Mouse (Mus musculus): ENCODE measurements at regions not wholly inside any gene's neighbourhood (a gene's known extent, or its start where the extent isn't known, plus 50 kb on each side); places are given as distances from the start of the nearest gene placed in this dataset.
A peak's percentile ranks its signal among the peaks of the same experiment; 100 is the strongest.

DNA sequence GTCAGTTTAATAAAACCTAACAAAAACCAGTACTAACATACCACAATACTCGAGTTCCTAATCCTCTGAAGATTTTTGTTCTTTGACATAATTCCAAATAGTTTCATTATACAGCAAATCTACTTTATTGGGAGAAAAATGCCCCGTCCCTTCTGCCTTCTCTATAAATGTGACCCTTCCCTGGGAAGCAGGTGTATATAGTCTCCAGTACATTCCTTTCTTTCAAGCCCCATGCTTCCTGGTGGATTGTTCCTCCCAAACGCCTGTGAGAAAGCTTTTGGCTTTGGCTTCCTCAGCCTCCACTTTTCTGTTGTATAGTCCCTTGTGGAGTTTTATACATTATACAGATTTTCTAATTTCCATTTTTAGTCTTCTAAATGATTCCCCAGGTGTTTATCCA is 1001.8 kb upstream of the Tenm3 start:
- WGBS: 85% methylated on average over 3 of the region's 3 CpGs
- no peak for DNase-seq (ENCODE audit: low spot score)

DNA sequence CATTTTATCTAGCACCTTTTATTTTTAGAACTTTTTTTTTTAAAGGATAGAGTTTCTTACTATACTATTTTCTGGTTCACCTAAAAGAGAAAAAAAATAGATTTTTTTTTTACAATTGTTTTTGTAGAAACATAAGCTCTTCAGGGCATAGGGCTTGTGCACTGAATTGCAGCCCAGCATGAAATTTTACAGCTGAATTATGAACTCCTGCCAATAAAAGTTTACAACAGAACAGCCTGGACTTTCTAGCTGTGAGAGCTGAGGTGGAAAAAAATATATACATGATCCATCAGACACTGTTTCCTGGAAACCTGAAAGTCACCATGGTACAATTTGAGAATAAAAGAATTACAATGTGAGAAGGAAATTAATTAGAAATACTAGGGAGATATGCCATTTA is 988.2 kb upstream of the Tenm3 start:
- no peak for DNase-seq (ENCODE audit: low spot score)
- Histone ChIP-seq H3K4me3 (no peak overlapping the region), H3K27ac (replicated peaks) (no peak overlapping the region), H3K36me3 (no peaks in the 10 kb centered on the region), H3K27me3 (ENCODE audit: low read depth, poor library complexity, severe bottlenecking) (no peaks in the 10 kb centered on the region), H3K9me3 (replicated peaks) (no peaks in the 10 kb centered on the region), H3K4me1 (0 out of 2 replicates have a peak, but pooled peaks cover 5% of the 10 kb centered on the region)

More for the DNA sequence above, 1001.8 kb upstream of the Tenm3 start:
- Histone ChIP-seq H3K27me3 (ENCODE audit: low read depth, poor library complexity, severe bottlenecking) (no peaks in the 10 kb centered on the region), H3K9me3 (replicated peaks) (peaks cover 4% of the 10 kb centered on the region; the same call in 1 of the 2 replicates), H3K27ac (replicated peaks) (no peak overlapping the region), H3K36me3 (no peaks in the 10 kb centered on the region), H3K4me1 (no peaks in the 10 kb centered on the region), H3K4me3 (no peak overlapping the region)

- H3K27me3 ChIP-seq (ENCODE audit: low read depth, poor library complexity, severe bottlenecking): no peaks in the 10 kb centered on the region
- H3K9me3 ChIP-seq (replicated peaks): no peaks in the 10 kb centered on the region
- DNase-seq (ENCODE audit: low spot score): peak; percentile 28
- no peak overlapping the region for H3K27ac ChIP-seq (replicated peaks)
- 46% methylated on average over 2 of the region's 2 CpGs for WGBS
- no peak overlapping the region for H3K4me3 ChIP-seq
- no peaks in the 10 kb centered on the region for H3K36me3 ChIP-seq
- H3K4me1 ChIP-seq: 0 out of 2 replicates have a peak, but pooled peaks cover 5% of the 10 kb centered on the region
Observed at GRCm38 (mm10) chr8:49829345-49829744, 985.6 kb upstream of the Tenm3 start.

- Histone ChIP-seq H3K27ac (replicated peaks) (no peak overlapping the region), H3K36me3 (no peaks in the 10 kb centered on the region), H3K4me3 (no peak overlapping the region), H3K27me3 (ENCODE audit: low read depth, poor library complexity, severe bottlenecking) (no peaks in the 10 kb centered on the region), H3K9me3 (replicated peaks) (no peaks in the 10 kb centered on the region), H3K4me1 (peaks cover 9% of the 10 kb centered on the region)
- DNase-seq (ENCODE audit: low spot score): no peak
Observed at GRCm38 (mm10) chr8:49826231-49826630, 982.5 kb upstream of the Tenm3 start.

DNA sequence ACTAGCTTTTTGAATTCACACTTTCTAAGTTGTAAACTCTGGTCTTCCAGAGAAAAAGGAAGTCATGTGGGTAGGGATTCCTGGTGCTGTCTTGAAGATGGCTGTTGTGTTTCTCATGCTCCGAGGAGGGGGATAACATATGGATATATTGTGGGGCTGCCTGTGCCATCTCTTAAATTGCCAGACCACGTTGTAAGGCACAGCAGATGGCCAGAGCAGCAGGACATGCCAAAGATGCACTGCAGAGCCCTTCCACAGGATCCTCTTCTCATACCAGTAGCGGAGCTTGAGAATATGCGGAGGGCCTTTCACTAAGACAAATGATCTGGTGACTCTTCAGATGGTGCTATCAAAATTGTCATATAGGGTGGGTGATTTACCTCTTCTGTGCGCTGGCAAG is 981.2 kb upstream of the Tenm3 start:
- WGBS: 86% methylated on average over 5 of the region's 5 CpGs
- Histone ChIP-seq H3K27me3 (ENCODE audit: low read depth, poor library complexity, severe bottlenecking) (no peaks in the 10 kb centered on the region), H3K4me1 (peaks cover 9% of the 10 kb centered on the region), H3K4me3 (no peak overlapping the region), H3K27ac (replicated peaks) (no peak overlapping the region), H3K9me3 (replicated peaks) (no peaks in the 10 kb centered on the region), H3K36me3 (no peaks in the 10 kb centered on the region)
- no peak for DNase-seq (ENCODE audit: low spot score)

GRCm38 (mm10) chr8:49822791-49823190 is 979.0 kb upstream of the Tenm3 start:
- H3K4me3 ChIP-seq: no peak overlapping the region
- 88% methylated on average over 2 of the region's 2 CpGs for WGBS

DNA sequence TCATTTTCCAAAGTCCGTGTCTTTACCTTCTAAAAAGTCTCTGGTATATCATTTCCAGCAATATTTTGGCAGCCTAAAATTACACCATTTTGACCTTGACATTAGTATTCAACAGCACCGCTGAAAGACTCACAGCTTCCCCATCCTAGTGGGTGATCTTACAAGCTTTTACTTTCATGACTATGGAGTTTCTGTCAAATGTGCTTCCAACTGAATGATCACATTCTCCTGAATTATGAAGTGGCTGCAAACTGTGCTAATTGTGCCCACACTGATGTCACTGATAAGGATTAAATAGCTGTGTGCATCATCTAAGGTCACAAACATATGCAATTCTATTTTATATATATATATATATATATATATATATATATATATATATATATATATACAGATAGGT is 955.5 kb upstream of the Tenm3 start:
- WGBS: 85% methylated on average over 2 of the region's 2 CpGs
- no peaks in the 10 kb centered on the region for H3K36me3 ChIP-seq

More at GRCm38 (mm10) chr8:49822791-49823190, 979.0 kb upstream of the Tenm3 start:
- Histone ChIP-seq H3K27me3 (ENCODE audit: low read depth, poor library complexity, severe bottlenecking) (no peaks in the 10 kb centered on the region), H3K27ac (replicated peaks) (no peak overlapping the region), H3K9me3 (replicated peaks) (no peaks in the 10 kb centered on the region), H3K4me1 (peaks cover 5% of the 10 kb centered on the region), H3K36me3 (no peaks in the 10 kb centered on the region)
- no peak for DNase-seq (ENCODE audit: low spot score)

GRCm38 (mm10) chr8:49796741-49797140 is 953.0 kb upstream of the Tenm3 start:
- H3K27ac ChIP-seq (replicated peaks): no peak overlapping the region
- 56% methylated on average over 3 of the region's 3 CpGs for WGBS

More for the DNA sequence above, 955.5 kb upstream of the Tenm3 start:
- Histone ChIP-seq H3K27me3 (ENCODE audit: low read depth, poor library complexity, severe bottlenecking) (no peaks in the 10 kb centered on the region), H3K9me3 (replicated peaks) (no peaks in the 10 kb centered on the region), H3K4me3 (no peak overlapping the region), H3K27ac (replicated peaks) (no peak overlapping the region), H3K4me1 (peaks cover 17% of the 10 kb centered on the region)
- DNase-seq (ENCODE audit: low spot score): no peak

GRCm38 (mm10) chr8:49794491-49794890 is 950.7 kb upstream of the Tenm3 start:
- 80% methylated on average over 1 of the region's 1 CpGs for whole genome bisulfite sequencing
- DNase-seq (ENCODE audit: low spot score): no peak
- no peak overlapping the region for H3K4me3 ChIP-seq

More at GRCm38 (mm10) chr8:49796741-49797140, 953.0 kb upstream of the Tenm3 start:
- Histone ChIP-seq H3K4me1 (peaks cover 28% of the 10 kb centered on the region), H3K4me3 (no peak overlapping the region), H3K27me3 (ENCODE audit: low read depth, poor library complexity, severe bottlenecking) (no peaks in the 10 kb centered on the region), H3K36me3 (no peaks in the 10 kb centered on the region), H3K9me3 (replicated peaks) (no peaks in the 10 kb centered on the region)
- DNase-seq (ENCODE audit: low spot score): no peak

GRCm38 (mm10) chr8:49769829-49770228 is 926.1 kb upstream of the Tenm3 start:
- peaks cover 6% of the 10 kb centered on the region for H3K4me1 ChIP-seq
- no peaks in the 10 kb centered on the region for H3K9me3 ChIP-seq (replicated peaks)
- no peaks in the 10 kb centered on the region for H3K36me3 ChIP-seq
- no peak overlapping the region for H3K27ac ChIP-seq (replicated peaks)
- no peaks in the 10 kb centered on the region for H3K27me3 ChIP-seq (ENCODE audit: low read depth, poor library complexity, severe bottlenecking)
- WGBS: 54% methylated on average over 4 of the region's 4 CpGs
- no peak for DNase-seq (ENCODE audit: low spot score)
- H3K4me3 ChIP-seq: no peak overlapping the region

More at GRCm38 (mm10) chr8:49794491-49794890, 950.7 kb upstream of the Tenm3 start:
- Histone ChIP-seq H3K9me3 (replicated peaks) (no peaks in the 10 kb centered on the region), H3K27ac (replicated peaks) (no peak overlapping the region), H3K4me1 (peaks cover 28% of the 10 kb centered on the region), H3K27me3 (ENCODE audit: low read depth, poor library complexity, severe bottlenecking) (no peaks in the 10 kb centered on the region), H3K36me3 (no peaks in the 10 kb centered on the region)

- Histone ChIP-seq H3K36me3 (no peaks in the 10 kb centered on the region), H3K4me3 (no peak overlapping the region), H3K4me1 (no peaks in the 10 kb centered on the region), H3K9me3 (replicated peaks) (no peaks in the 10 kb centered on the region), H3K27me3 (ENCODE audit: low read depth, poor library complexity, severe bottlenecking) (no peaks in the 10 kb centered on the region), H3K27ac (replicated peaks) (no peak overlapping the region)
- no peak for DNase-seq (ENCODE audit: low spot score)
- WGBS: 70% methylated on average over 6 of the region's 6 CpGs
Observed at GRCm38 (mm10) chr8:49738043-49738442, 894.3 kb upstream of the Tenm3 start.

GRCm38 (mm10) chr8:49729156-49729555 is 885.4 kb upstream of the Tenm3 start:
- H3K27ac ChIP-seq (replicated peaks): no peak overlapping the region

DNA sequence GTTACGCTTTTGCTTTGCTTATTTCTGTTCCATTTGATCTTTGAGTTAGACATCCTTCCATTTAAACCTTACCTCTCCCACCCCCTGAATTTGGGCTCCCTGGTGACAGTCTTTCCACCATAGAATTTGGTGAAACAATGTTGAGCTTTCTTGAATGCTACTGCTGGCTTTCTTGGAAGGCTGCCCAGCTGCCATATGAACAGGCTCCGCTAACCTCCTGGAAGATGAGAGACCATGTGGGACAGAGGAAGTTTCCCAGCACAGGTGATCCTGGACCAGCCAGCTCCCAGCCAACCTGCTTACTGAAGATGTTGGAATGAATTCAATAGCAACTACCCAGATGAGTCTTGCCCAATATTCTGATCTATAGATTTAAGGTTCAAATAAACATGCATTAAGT is 868.6 kb upstream of the Tenm3 start:
- Histone ChIP-seq H3K9me3 (replicated peaks) (no peaks in the 10 kb centered on the region), H3K4me3 (no peak overlapping the region), H3K4me1 (no peaks in the 10 kb centered on the region), H3K36me3 (no peaks in the 10 kb centered on the region), H3K27me3 (ENCODE audit: low read depth, poor library complexity, severe bottlenecking) (no peaks in the 10 kb centered on the region), H3K27ac (replicated peaks) (no peak overlapping the region)
- DNase-seq (ENCODE audit: low spot score): no peak
- WGBS: 97% methylated on average over 2 of the region's 2 CpGs

More at GRCm38 (mm10) chr8:49729156-49729555, 885.4 kb upstream of the Tenm3 start:
- WGBS: 83% methylated on average over 2 of the region's 2 CpGs
- Histone ChIP-seq H3K36me3 (no peaks in the 10 kb centered on the region), H3K4me3 (no peak overlapping the region), H3K9me3 (replicated peaks) (no peaks in the 10 kb centered on the region), H3K27me3 (ENCODE audit: low read depth, poor library complexity, severe bottlenecking) (no peaks in the 10 kb centered on the region), H3K4me1 (no peaks in the 10 kb centered on the region)
- DNase-seq (ENCODE audit: low spot score): no peak

DNA sequence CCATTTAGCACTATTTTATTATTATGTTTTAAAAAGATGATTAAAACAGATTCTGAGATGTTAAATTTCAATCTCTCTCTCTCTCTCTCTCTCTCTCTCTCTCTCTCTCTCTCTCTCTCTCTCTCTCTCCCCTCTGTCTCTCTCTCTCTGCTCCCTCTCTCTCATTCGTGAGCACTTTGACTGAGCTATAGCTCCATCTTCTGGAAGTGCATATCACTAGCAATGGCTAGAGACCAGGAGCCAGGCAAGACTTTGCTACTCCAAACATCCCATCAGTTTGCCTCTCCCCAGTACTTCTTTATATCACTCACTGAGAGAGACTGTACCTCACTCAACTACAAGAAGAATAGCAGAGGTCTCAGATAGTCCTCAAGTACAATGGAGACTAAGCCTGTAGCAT is 865.0 kb upstream of the Tenm3 start:
- no peaks in the 10 kb centered on the region for H3K4me1 ChIP-seq
- no peaks in the 10 kb centered on the region for H3K9me3 ChIP-seq (replicated peaks)
- no peak for DNase-seq (ENCODE audit: low spot score)
- no peak overlapping the region for H3K4me3 ChIP-seq
- no peaks in the 10 kb centered on the region for H3K36me3 ChIP-seq
- no peaks in the 10 kb centered on the region for H3K27me3 ChIP-seq (ENCODE audit: low read depth, poor library complexity, severe bottlenecking)
- 7% methylated on average over 1 of the region's 1 CpGs for WGBS
- no peak overlapping the region for H3K27ac ChIP-seq (replicated peaks)
